Mouse (Mus musculus) embryonic facial prominence, embryonic 10.5 days (tissue): Measurements from ENCODE around the gene Ttll11. TPM values are rescaled to one million over a fixed set of nuclear protein-coding genes. Genes with fewer than 3 reads are reported as not detected.
A peak's percentile ranks its signal among the peaks of the same experiment; 100 is the strongest.

Experiments used
- DNase-seq: peaks from one replicate; pipeline ENCODE4 v3.0.0-alpha.2; 2017; ENCODE audit warnings: low spot score
- H3K27ac ChIP-seq: fragments of 300-500 bp; sonication (generic); replicated peaks from 2 replicates; pipeline ENCODE4 v1.5.1; 2016; ENCODE audit warnings: mild to moderate bottlenecking
- H3K27me3 ChIP-seq: fragments of 300-500 bp; sonication (generic); replicated peaks from 2 replicates; pipeline ENCODE4 v1.6.1; 2016; ENCODE audit warnings: low read depth, mild to moderate bottlenecking; ENCODE audit not compliant: poor library complexity, severe bottlenecking
- H3K36me3 ChIP-seq: fragments of 300-500 bp; sonication (generic); replicated peaks from 2 replicates; pipeline ENCODE4 v1.6.1; 2016; ENCODE audit warnings: mild to moderate bottlenecking, moderate library complexity
- H3K4me1 ChIP-seq: fragments of 300-500 bp; sonication (generic); 2 replicates; pipeline ENCODE4 v1.6.1; 2016
- H3K4me3 ChIP-seq: fragments of 300-500 bp; sonication (generic); 2 replicates; pipeline ENCODE4 v1.5.1; 2016; ENCODE audit warnings: mild to moderate bottlenecking, moderate library complexity
- H3K9me3 ChIP-seq: fragments of 300-500 bp; sonication (generic); 2 replicates; pipeline ENCODE4 v1.6.1; 2016; ENCODE audit warnings: mild to moderate bottlenecking
- WGBS: fragments of 180-500 bp; shearing (Covaris S2); methylation state at CpG from one replicate; pipeline ENCODE4 v1.1.7; 2016; 5-methylcytosine and 5-hydroxymethylcytosine counted together
- polyA plus RNA-seq: library from polyadenylated mRNA; unstranded; fragments of >200 nt; fragmentation: Nextera tagmentation; extraction: Ambion mirVana; gene quantifications from 2 replicates; pipeline ENCODE4 v1.2.1, GENCODE M21; 2016

Gene Ttll11
- polyA plus RNA-seq, 1 experiment from 2014 or later, result 0.85 TPM

GRCm38 (mm10) chr2:35789362-35790326, 190.1 kb downstream of the Ttll11 start:
- WGBS, result 89% methylated on average over 27 of the region's 27 CpGs
- no peak overlapping the region for H3K4me3 ChIP-seq
- no peak overlapping the region for H3K27ac ChIP-seq
- H3K9me3 ChIP-seq, result no peaks in the 10 kb centered on the region
- no peaks in the 10 kb centered on the region for H3K36me3 ChIP-seq
- DNase-seq, result no peak
- H3K27me3 ChIP-seq, result no peaks in the 10 kb centered on the region
- H3K4me1 ChIP-seq, result no peaks in the 10 kb centered on the region

GRCm38 (mm10) chr2:35785877-35786276, 193.8 kb downstream of the Ttll11 start:
- WGBS, result 87% methylated on average over 7 of the region's 7 CpGs

GRCm38 (mm10) chr2:35783368-35783767, 196.3 kb downstream of the Ttll11 start:
- no peak for DNase-seq
- 0 out of 2 replicates have a peak overlapping the region, but pooled peaks have one; percentile 16 for H3K27ac ChIP-seq
- H3K36me3 ChIP-seq, result no peaks in the 10 kb centered on the region
- H3K4me3 ChIP-seq, result no peak overlapping the region
- no peaks in the 10 kb centered on the region for H3K27me3 ChIP-seq
- 71% methylated on average over 10 of the region's 10 CpGs for WGBS
- H3K4me1 ChIP-seq, result peaks cover 10% of the 10 kb centered on the region
- H3K9me3 ChIP-seq, result no peaks in the 10 kb centered on the region

More at GRCm38 (mm10) chr2:35785877-35786276, 193.8 kb downstream of the Ttll11 start:
- Histone ChIP-seq H3K27ac (no peak overlapping the region), H3K4me3 (no peak overlapping the region), H3K4me1 (peaks cover 10% of the 10 kb centered on the region), H3K36me3 (no peaks in the 10 kb centered on the region), H3K9me3 (no peaks in the 10 kb centered on the region), H3K27me3 (no peaks in the 10 kb centered on the region)
- no peak for DNase-seq

DNA sequence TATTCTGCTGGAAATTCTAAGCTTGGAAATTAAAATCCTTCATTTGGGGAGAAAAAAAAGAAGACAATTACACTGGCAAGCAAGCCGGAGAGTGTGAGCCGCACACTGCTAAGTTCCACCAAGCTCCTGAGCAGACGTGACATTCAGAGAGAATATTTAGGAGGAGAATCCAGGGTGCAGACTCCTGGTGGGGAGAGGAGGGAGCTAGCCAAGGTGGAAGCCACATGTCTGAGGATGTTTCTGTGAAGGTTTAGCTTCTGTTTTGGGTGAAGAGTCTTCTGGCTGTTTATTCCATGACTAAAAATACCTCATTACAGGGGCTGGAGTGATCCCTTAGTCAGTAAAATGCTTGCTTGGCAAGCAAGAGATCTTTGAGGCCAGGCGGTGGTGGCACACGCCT, 200.4 kb downstream of the Ttll11 start:
- WGBS, result 88% methylated on average over 5 of the region's 5 CpGs
- no peak for DNase-seq
- Histone ChIP-seq H3K36me3 (no peaks in the 10 kb centered on the region), H3K4me3 (no peak overlapping the region), H3K4me1 (peaks cover 13% of the 10 kb centered on the region), H3K27ac (no peak overlapping the region), H3K9me3 (no peaks in the 10 kb centered on the region), H3K27me3 (no peaks in the 10 kb centered on the region; the same call in 1 of the 2 replicates)

- no peak overlapping the region for H3K27ac ChIP-seq
- no peak for DNase-seq
- no peak overlapping the region for H3K4me3 ChIP-seq
- 86% methylated on average over 9 of the region's 9 CpGs for WGBS
- H3K9me3 ChIP-seq, result no peaks in the 10 kb centered on the region
- H3K4me1 ChIP-seq, result peaks cover 3% of the 10 kb centered on the region; the same call in 1 of the 2 replicates
- H3K36me3 ChIP-seq, result no peaks in the 10 kb centered on the region
- no peaks in the 10 kb centered on the region; the same call in 1 of the 2 replicates for H3K27me3 ChIP-seq
Measured at GRCm38 (mm10) chr2:35776935-35777334, 202.8 kb downstream of the Ttll11 start.

- Histone ChIP-seq H3K4me1 (peaks cover 3% of the 10 kb centered on the region; the same call in 1 of the 2 replicates), H3K27ac (no peak overlapping the region), H3K9me3 (no peaks in the 10 kb centered on the region), H3K36me3 (no peaks in the 10 kb centered on the region), H3K4me3 (no peak overlapping the region), H3K27me3 (no peaks in the 10 kb centered on the region; the same call in 1 of the 2 replicates)
- DNase-seq, result no peak
- WGBS, result 68% methylated on average over 5 of the region's 5 CpGs
Measured at GRCm38 (mm10) chr2:35775651-35776055, 204.1 kb downstream of the Ttll11 start.

DNA sequence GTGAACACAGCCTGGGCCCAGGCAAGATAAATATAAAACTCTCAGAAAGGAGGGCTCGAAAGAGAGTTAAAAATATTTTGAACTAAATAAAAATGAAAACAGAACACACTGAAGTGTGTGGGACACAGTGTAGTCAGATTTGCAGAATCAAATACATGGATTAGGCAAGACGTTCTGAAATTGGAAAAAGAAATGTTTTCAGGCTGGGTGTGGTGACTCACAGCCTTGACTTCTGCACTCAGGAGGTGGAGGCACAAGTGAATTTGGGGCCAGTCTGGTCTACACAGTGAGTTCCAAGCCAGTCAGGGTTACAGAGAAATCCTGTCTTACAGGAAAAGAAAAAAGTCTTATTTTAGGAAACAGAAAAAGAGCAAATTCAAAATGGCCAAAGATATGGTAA, 209.2 kb downstream of the Ttll11 start:
- H3K27ac ChIP-seq, result no peak overlapping the region
- peaks cover 27% of the 10 kb centered on the region for H3K27me3 ChIP-seq
- H3K4me3 ChIP-seq, result no peak overlapping the region
- H3K36me3 ChIP-seq, result no peaks in the 10 kb centered on the region
- DNase-seq, result no peak
- H3K9me3 ChIP-seq, result no peaks in the 10 kb centered on the region
- peaks cover 18% of the 10 kb centered on the region for H3K4me1 ChIP-seq
- 88% methylated on average over 2 of the region's 2 CpGs for whole genome bisulfite sequencing

DNA sequence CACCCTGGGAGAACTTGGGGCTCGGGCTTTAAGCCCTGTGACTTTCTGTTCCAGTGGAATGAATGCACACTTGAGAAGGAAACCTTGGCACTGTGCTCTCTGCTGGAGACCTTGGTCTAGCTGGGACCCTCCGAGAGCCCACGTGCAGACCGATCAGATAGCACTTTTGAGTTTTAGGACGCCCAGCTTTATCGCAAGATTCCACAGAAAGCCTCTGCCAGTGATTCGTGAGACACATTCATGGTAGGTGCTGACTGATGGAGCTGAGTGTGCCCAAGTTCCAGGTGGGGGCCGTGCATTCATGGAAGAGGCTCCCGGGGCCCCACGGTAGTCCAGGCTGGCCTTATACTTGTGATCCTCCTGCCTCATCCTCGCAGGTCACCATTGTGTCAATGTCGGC, 210.3 kb downstream of the Ttll11 start:
- Histone ChIP-seq H3K36me3 (no peaks in the 10 kb centered on the region), H3K27me3 (peaks cover 27% of the 10 kb centered on the region), H3K9me3 (no peaks in the 10 kb centered on the region), H3K27ac (no peak overlapping the region), H3K4me1 (peaks cover 21% of the 10 kb centered on the region), H3K4me3 (no peak overlapping the region)
- no peak for DNase-seq
- WGBS, result 86% methylated on average over 12 of the region's 12 CpGs

DNA sequence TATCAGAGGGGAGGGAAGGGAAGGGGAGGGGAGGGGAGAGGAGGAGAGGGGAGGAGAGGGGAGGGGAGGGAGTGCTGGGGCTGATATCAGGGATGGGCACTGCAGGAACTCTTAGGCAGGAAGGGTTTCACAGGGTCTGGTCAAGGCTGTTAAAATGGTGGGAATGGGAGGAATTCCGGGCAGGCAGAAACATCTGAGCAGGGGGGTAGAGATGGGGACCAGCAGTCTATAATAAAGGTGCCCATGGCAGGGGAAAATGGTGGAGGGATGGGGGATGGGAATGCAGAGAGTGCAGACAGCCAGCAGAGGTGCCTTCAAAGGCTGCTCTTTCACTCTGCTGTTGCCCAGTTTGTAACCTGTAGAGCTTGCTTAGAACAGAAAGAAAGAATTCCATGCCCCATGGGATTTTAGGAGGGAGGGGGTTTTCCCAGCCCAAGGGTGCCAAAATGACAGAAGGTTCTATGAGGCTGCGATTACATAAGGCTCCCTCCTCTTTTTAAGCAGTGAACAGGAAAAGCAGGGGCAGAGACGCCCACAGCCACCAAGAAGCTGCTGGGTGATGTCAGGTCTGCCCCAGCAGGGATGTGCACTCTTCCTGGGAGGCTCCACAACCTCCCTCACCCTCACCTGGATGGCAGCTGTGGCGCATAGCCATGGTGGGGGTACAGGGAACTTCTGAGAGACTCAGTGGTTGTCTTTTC, 211.0 kb downstream of the Ttll11 start:
- 48% methylated on average over 4 of the region's 4 CpGs for WGBS
- H3K36me3 ChIP-seq, result no peaks in the 10 kb centered on the region
- DNase-seq, result no peak
- no peak overlapping the region for H3K27ac ChIP-seq
- no peaks in the 10 kb centered on the region for H3K9me3 ChIP-seq
- H3K4me3 ChIP-seq, result no peak overlapping the region
- peaks cover 27% of the 10 kb centered on the region for H3K27me3 ChIP-seq
- H3K4me1 ChIP-seq, result peaks cover 21% of the 10 kb centered on the region

DNA sequence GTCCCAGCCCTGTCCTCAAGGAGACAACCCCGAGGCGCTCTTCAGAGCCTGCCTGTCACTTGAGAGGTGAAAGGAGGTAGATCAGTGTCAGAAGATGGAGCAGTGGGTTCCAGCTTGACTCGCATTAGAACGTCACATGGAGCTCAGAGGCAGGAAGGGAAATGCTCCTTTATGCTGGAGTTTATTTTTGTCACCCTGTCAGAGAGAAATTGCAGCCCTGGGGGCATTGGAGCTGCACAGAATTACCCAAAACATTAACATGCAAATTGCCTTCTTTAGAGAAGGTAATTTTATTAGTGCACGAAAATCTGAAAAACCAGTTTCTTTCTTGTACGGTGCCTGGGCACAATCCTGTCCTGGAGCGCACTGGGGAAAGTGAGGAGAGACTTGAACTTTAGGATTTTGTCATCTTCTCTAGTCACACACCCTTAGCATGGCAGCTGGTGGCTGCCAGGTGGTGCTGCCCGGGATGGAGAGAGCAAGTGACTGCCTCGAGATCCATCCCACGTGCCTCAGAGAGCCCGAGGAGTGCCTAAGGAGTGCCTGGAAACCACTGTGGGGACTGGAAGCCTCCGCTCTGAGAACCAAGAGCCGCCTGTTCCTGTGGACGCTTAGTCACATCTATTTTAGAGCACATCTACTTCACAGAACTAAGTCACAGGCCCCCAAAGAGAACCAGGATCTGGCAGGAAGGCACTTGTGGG, 211.7 kb downstream of the Ttll11 start:
- Histone ChIP-seq H3K4me3 (no peak overlapping the region), H3K27ac (no peak overlapping the region), H3K4me1 (peaks cover 21% of the 10 kb centered on the region), H3K27me3 (peaks cover 27% of the 10 kb centered on the region), H3K36me3 (no peaks in the 10 kb centered on the region), H3K9me3 (no peaks in the 10 kb centered on the region)
- DNase-seq, result no peak
- WGBS, result 34% methylated on average over 14 of the region's 14 CpGs

DNA sequence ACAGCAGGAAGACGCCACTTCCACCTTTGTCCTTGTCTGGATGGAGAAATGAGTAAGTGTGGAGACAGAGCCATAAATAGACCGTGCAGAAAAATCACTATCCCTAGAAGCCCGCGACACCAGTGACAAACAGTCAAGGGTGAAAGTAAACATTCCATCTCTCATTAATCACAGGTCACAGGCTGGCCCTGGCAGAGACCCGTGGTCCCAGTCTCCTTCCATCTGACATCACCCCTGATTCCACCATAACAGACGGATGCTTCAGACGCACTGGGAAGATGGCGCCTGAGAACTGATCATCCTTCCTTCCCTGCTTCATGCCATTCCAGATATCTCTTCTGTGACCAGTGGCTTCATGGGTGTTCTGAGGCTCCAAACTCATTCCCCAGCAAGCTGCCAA, 215.4 kb downstream of the Ttll11 start:
- no peaks in the 10 kb centered on the region for H3K36me3 ChIP-seq

DNA sequence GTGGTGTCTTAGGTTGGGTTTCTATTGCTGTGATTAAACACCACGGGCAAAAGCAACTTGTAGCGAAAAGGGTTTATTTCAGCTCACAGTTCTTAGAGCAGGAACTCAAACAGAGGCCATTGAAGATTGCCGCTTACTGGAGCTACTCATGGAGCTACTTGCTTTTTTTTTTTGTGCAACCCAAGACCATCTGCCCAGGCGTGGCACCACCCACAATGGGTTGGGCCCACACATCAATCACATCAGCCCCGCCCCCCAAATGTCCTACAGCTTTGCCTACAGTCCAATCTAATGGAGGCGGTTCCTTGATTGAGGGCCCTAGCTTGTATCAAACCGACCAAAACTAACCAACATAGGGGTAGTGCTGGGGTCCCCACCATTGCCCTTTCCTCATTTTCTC, 215.9 kb downstream of the Ttll11 start:
- H3K27me3 ChIP-seq, result peaks cover 15% of the 10 kb centered on the region
- no peak overlapping the region for H3K27ac ChIP-seq
- 86% methylated on average over 7 of the region's 7 CpGs for WGBS
- no peaks in the 10 kb centered on the region for H3K9me3 ChIP-seq
- no peak for DNase-seq
- peaks cover 26% of the 10 kb centered on the region for H3K4me1 ChIP-seq
- no peaks in the 10 kb centered on the region for H3K36me3 ChIP-seq
- no peak overlapping the region for H3K4me3 ChIP-seq

More for the DNA sequence above, 215.4 kb downstream of the Ttll11 start:
- H3K4me3 ChIP-seq, result no peak overlapping the region
- WGBS, result 89% methylated on average over 8 of the region's 8 CpGs
- no peak for DNase-seq
- H3K27me3 ChIP-seq, result peaks cover 20% of the 10 kb centered on the region
- no peaks in the 10 kb centered on the region for H3K9me3 ChIP-seq
- peaks cover 30% of the 10 kb centered on the region for H3K4me1 ChIP-seq
- no peak overlapping the region for H3K27ac ChIP-seq
